1 mouse cellular context compared by ENCODE assay signal in the genomic region with DNA sequence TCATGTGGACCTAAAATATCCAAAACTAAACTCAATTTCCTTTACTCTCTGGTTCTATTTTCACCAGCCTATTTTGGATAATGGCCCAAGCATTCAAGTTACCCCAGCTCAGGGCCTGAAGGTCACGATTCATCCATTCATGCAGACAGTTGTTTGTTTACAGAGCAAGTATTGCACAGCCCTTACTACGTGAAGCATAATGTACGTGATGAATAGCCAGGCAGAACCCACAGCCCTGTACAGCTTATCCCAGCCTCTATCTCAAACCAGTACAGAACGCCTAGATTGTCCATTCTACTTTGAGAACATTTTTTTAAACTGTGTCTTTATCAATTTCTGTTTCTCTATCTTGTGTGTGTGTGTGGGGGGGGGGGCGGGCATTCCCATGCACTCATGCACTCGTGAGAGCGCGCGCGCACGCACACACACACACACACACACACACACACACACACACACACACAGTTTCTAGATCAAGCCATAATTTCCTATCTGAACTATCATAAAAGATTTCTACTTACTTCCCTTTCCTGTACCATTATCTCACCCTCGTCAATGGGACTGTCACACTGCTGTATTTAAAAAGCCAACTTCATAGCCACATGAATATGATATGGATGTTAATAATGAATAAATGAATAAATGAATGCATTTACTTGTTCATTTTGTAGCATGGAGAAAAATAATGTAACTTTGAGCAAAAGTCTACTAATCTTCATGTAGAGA.
TF ChIP-seq lines count a peak whose summit lies in the region.

No protein-coding gene starts in this region.

TF ChIP-seq in MEL, 35 proteins besides CTCF, POLR2A, EP300 and RAD21:
- TF ChIP-seq ZC3H11A (IDR thresholded peaks at IDR 0.05; ENCODE audit: low read depth, low read length) (no peak), GATA1 (IDR thresholded peaks at IDR 0.05; ENCODE audit: low read depth, low read length) (peak; percentile 54; the same call in 1 of the 2 replicates), RCOR1 (IDR thresholded peaks at IDR 0.05; ENCODE audit: low read depth, low read length) (peak; percentile 50; the same call in 1 of the 2 replicates)
